Mouse (Mus musculus): ENCODE data around the gene Vmn1r52.
"Not testable (repeated sequence)": the region's sequence is repeated elsewhere in the genome, so short reads cannot be mapped to it uniquely, and the experiment has no call there.

DNA sequence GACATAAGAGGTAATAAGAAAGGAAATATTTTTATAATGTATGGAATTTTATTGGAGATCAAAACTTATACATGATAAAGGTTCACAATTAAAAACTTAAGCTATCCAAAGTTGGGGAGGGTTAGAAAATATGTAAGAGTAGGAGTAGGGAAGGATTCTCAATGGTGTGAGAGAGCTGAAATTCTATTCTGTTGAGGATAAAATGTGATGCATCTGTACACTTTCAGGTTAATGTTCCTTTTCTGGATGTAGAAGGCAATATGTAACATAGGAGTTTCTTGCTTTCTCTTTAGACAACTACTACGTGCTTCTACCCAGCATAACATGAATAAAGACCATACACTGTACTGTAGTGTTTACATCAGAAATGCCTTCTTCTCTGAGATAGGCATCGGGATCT is 27.9 kb downstream of the Vmn1r52 start, which contains the start of gene V1ra8:
- TF ChIP-seq CTCF, EP300 (IDR thresholded peaks at IDR 0.05; ENCODE audit: low read depth): not testable (repeated sequence)
